Mouse (Mus musculus) cerebellum, adult 18-20 months (tissue): ENCODE measurements around the gene Hspd1.
"Not testable (repeated sequence)": the region's sequence is repeated elsewhere in the genome, so short reads cannot be mapped to it uniquely, and the experiment has no call there.

Experiments used
- DNase-seq, 2 experiments: peaks; one replicate each; pipeline ENCODE4 v3.0.0; 2021

Hspd1 gene

GRCm38 (mm10) chr1:55087932-55088610, at the start of gene Hspd1, which contains the start of gene Hspe1:
TSS of gene Hspd1 (minus strand) at chr1:55088243.
TSS of gene Hspe1 (plus strand) at chr1:55088132.
- DNase-seq: peak; percentile 97 to 98

GRCm38 (mm10) chr1:55135846-55136245, 47.8 kb upstream of the Hspd1 start:
- DNase-seq: no peak

GRCm38 (mm10) chr1:55134301-55134700, 46.3 kb upstream of the Hspd1 start:
- DNase-seq: no peak

GRCm38 (mm10) chr1:55133173-55133572, 45.1 kb upstream of the Hspd1 start:
- no peak for DNase-seq

GRCm38 (mm10) chr1:55132308-55132707, 44.3 kb upstream of the Hspd1 start:
- no peak for DNase-seq

GRCm38 (mm10) chr1:55131424-55132014, 43.5 kb upstream of the Hspd1 start:
- no peak for DNase-seq

GRCm38 (mm10) chr1:55130943-55131401, 42.9 kb upstream of the Hspd1 start, which contains the start of gene Mob4:
TSS of gene Mob4 (plus strand) at chr1:55131231.
- peak; percentile 92 to 98 for DNase-seq

GRCm38 (mm10) chr1:55130190-55130916, 42.3 kb upstream of the Hspd1 start:
- DNase-seq: peak in 1 of 2 experiments; percentile 25

- no peak for DNase-seq
Measured at GRCm38 (mm10) chr1:55129716-55130115, 41.7 kb upstream of the Hspd1 start.

GRCm38 (mm10) chr1:55124136-55124535, 36.1 kb upstream of the Hspd1 start:
- not testable (repeated sequence) for DNase-seq

GRCm38 (mm10) chr1:55123561-55123960, 35.5 kb upstream of the Hspd1 start:
- no peak for DNase-seq

- DNase-seq: no peak
Measured at GRCm38 (mm10) chr1:55123046-55123445, 35.0 kb upstream of the Hspd1 start.

GRCm38 (mm10) chr1:55109066-55109766, 21.2 kb upstream of the Hspd1 start:
- DNase-seq: no peak

- no peak for DNase-seq
Measured at GRCm38 (mm10) chr1:55108473-55108872, 20.4 kb upstream of the Hspd1 start.

GRCm38 (mm10) chr1:55107644-55108043, 19.6 kb upstream of the Hspd1 start:
- DNase-seq: no peak

GRCm38 (mm10) chr1:55106919-55107585, 19.0 kb upstream of the Hspd1 start:
- DNase-seq: no peak

GRCm38 (mm10) chr1:55092469-55092868, 4.4 kb upstream of the Hspd1 start:
- no peak for DNase-seq

- DNase-seq: no peak
Measured at GRCm38 (mm10) chr1:55092056-55092455, 4.0 kb upstream of the Hspd1 start.

GRCm38 (mm10) chr1:55089498-55090064, 1.5 kb upstream of the Hspd1 start:
- DNase-seq: no peak

GRCm38 (mm10) chr1:55088611-55089497, 811 bp upstream of the Hspd1 start:
- no peak for DNase-seq

GRCm38 (mm10) chr1:55087401-55087904, 590 bp downstream of the Hspd1 start:
- DNase-seq: peak in 1 of 2 experiments; percentile 59
